Mouse (Mus musculus): Measurements from ENCODE around the gene Ccna2. TPM values are rescaled to one million over a fixed set of nuclear protein-coding genes. Genes with fewer than 3 reads are reported as not detected.
A peak's percentile ranks its signal among the peaks of the same experiment; 100 is the strongest.
"Not testable (repeated sequence)": the region's sequence is repeated elsewhere in the genome, so short reads cannot be mapped to it uniquely, and the experiment has no call there.

Gene Ccna2
- polyA plus RNA-seq (2012), result 32.0 and 52.0 TPM in 2 replicates

DNA sequence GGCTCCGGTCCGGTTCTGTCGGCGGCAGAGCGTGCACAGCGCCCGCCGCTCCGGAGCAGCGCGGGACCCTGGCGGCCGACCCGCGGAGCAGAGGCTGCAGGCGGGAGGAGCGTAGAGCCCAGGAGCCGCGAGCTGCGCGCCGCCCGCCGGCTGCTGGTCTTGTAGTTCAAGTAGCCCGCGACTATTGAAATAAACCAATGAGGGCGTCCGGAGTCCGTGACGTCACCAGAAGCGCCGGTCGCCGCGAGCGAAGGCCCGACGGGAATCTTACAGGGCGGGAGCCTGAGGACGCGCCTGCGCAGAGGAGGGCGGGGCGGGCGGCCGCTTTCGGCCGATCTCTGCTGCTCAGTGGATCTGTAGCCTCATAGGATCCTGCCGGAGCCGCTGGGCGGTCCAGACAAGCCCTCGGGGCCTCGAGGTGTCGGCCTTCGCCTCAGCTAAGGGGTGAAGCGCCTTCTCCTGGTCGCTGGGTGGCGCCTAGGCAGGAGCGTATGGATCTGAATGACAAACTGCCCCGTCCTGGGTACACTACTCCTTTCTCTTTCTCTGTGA is at the start of gene Ccna2:
Gene Ccna2 (minus strand): TSS at position 324 of the 552 bp plus-strand sequence.
- Histone ChIP-seq H3K4me1 (ENCODE audit: control insufficient read depth) (peaks cover 33% of the 10 kb centered on the region), H3K4me3 (replicated peaks) (peak within 1 kb of the TSS; percentile 100), H3K9me3 (ENCODE audit: control insufficient read depth, low read length) (no peaks in the 10 kb centered on the region), H3K36me3 (ENCODE audit: control insufficient read depth) (peaks cover 45% of the 10 kb centered on the region), H3K27me3 (ENCODE audit: control insufficient read depth) (0 out of 2 replicates have a peak, but pooled peaks cover 2% of the 10 kb centered on the region)
- TF ChIP-seq GATA1 (IDR thresholded peaks at IDR 0.05; ENCODE audit: low read length) (no peak), TAL1 (IDR thresholded peaks at IDR 0.05; ENCODE audit: low read length) (no peak)

GRCm38 (mm10) chr3:36618181-36618580 is 46.2 kb upstream of the Ccna2 start:
- Histone ChIP-seq H3K9me3 (ENCODE audit: control insufficient read depth, low read length) (no peaks in the 10 kb centered on the region), H3K4me1 (ENCODE audit: control insufficient read depth) (peaks cover 5% of the 10 kb centered on the region), H3K36me3 (ENCODE audit: control insufficient read depth) (no peaks in the 10 kb centered on the region), H3K4me3 (replicated peaks) (no peak overlapping the region), H3K27me3 (ENCODE audit: control insufficient read depth) (no peaks in the 10 kb centered on the region)
- no peak for TF ChIP-seq TAL1 (IDR thresholded peaks at IDR 0.05; ENCODE audit: low read length)
- TF ChIP-seq GATA1 (IDR thresholded peaks at IDR 0.05; ENCODE audit: low read length), result no peak

DNA sequence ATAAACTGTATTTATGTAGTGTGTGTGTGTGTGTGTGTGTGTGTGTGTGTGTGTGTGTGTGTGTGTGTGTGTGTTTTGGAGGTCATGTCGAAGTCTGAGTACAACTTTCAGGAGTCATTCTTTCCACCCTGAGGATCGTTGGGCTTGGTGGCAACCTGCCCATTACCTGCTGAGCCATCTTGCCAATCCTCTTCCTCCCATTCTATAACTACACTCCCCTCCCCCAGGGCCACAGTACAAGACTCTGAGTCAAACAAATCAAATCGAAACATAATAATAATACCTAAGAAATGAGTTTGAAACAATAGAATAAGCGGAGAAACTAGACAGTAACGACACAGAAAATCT is 41.9 kb upstream of the Ccna2 start:
- no peaks in the 10 kb centered on the region for H3K9me3 ChIP-seq (ENCODE audit: control insufficient read depth, low read length)
- H3K36me3 ChIP-seq (ENCODE audit: control insufficient read depth), result no peaks in the 10 kb centered on the region
- no peaks in the 10 kb centered on the region for H3K27me3 ChIP-seq (ENCODE audit: control insufficient read depth)
- H3K4me3 ChIP-seq (replicated peaks), result no peak overlapping the region
- H3K4me1 ChIP-seq (ENCODE audit: control insufficient read depth), result peaks cover 15% of the 10 kb centered on the region
- TF ChIP-seq GATA1 (IDR thresholded peaks at IDR 0.05; ENCODE audit: low read length) (no peak), TAL1 (IDR thresholded peaks at IDR 0.05; ENCODE audit: low read length) (no peak)

DNA sequence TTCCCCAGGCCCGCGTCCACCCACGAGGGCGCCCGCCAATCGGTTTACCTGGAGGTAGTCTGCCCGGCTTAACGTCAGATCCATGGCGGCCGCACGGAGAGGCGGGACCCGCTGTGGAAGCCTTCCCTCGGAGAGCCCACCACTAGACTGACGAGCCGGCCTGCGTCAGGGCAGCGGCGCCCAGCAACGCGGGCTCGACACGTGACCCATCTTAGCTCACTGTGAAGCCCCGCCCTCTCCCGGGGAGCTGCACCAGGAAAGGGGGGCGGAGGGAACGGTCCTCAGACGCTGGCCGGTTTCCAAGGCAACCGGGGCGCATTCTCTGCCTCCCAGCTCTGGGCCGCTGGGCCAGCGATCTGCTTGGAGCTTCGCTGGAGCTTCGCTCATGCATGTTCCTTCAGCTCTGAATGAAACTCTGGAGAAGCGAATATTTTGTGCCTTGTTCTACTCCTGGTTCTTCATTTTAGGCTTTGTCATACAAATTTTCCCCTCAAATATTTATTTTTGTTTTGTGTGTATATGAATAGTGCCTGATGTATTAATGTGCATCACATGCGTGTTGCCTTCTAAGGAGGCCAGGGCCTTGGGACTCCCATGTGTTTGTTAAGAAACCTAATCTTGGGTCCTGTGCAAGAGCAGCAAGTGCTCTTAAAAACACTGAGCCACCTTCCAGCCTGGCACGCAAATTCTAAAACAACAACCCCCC is 41.4 kb upstream of the Ccna2 start, which contains the start of gene Bbs7:
Gene Bbs7 (minus strand): TSS at position 276 of the 706 bp plus-strand sequence.
- peak within 1 kb of the TSS; percentile 73 for H3K4me3 ChIP-seq (replicated peaks)
- TF ChIP-seq TAL1 (IDR thresholded peaks at IDR 0.05; ENCODE audit: low read length) (no peak), GATA1 (IDR thresholded peaks at IDR 0.05; ENCODE audit: low read length) (no peak)
- H3K9me3 ChIP-seq (ENCODE audit: control insufficient read depth, low read length), result no peaks in the 10 kb centered on the region
- peaks cover 15% of the 10 kb centered on the region for H3K4me1 ChIP-seq (ENCODE audit: control insufficient read depth)
- no peaks in the 10 kb centered on the region for H3K27me3 ChIP-seq (ENCODE audit: control insufficient read depth)
- H3K36me3 ChIP-seq (ENCODE audit: control insufficient read depth), result no peaks in the 10 kb centered on the region

- Histone ChIP-seq H3K9me3 (ENCODE audit: control insufficient read depth, low read length) (no peaks in the 10 kb centered on the region), H3K4me3 (replicated peaks) (peak overlapping the region; percentile 73), H3K36me3 (ENCODE audit: control insufficient read depth) (no peaks in the 10 kb centered on the region), H3K4me1 (ENCODE audit: control insufficient read depth) (peaks cover 15% of the 10 kb centered on the region), H3K27me3 (ENCODE audit: control insufficient read depth) (no peaks in the 10 kb centered on the region)
- TF ChIP-seq GATA1 (IDR thresholded peaks at IDR 0.05; ENCODE audit: low read length) (no peak), TAL1 (IDR thresholded peaks at IDR 0.05; ENCODE audit: low read length) (no peak)
Observed at GRCm38 (mm10) chr3:36612687-36613086, 40.7 kb upstream of the Ccna2 start.

DNA sequence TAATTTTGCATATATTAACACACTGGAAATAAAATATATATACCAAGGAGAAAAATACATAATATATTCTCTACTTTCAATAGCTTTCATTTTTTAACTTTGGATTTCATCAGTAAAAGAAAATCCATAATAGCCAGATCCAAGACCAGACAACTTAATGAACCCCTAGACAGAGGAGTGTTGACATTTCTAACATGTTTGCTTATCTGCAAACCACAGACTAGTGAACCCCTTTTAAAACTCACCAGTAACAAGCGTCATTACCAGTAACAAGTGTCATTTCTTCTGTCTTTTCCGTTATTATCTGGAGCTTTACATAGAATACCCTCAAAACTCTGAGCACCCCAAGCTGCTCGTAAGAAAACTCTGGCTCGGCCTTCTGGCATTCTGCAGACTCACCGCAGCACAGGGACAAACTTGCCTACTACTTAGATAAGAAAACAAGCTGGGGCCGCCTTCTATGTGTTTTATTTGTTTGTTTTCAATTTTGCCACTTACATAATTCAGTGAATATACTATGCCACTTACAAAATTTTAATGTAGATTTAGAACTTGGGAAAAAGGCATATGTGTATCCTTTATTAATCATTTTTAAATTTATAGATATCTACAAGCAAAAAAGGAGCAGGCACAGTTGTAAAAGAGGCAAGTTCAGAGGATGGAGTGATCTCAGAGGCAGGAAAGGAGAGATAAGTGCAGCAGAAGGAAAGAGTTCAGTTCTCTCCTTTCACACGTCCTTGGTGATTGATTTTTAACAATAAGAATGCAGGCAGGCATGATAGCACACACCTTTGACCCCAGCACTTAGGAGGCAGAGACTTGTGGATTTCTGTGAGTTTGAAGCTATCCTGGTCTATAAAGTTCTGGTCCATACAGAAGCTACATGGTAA is 34.2 kb upstream of the Ccna2 start:
- H3K9me3 ChIP-seq (ENCODE audit: control insufficient read depth, low read length), result no peaks in the 10 kb centered on the region
- H3K27me3 ChIP-seq (ENCODE audit: control insufficient read depth), result no peaks in the 10 kb centered on the region
- no peaks in the 10 kb centered on the region for H3K36me3 ChIP-seq (ENCODE audit: control insufficient read depth)
- peaks cover 17% of the 10 kb centered on the region for H3K4me1 ChIP-seq (ENCODE audit: control insufficient read depth)
- TF ChIP-seq TAL1 (IDR thresholded peaks at IDR 0.05; ENCODE audit: low read length), result no peak
- TF ChIP-seq GATA1 (IDR thresholded peaks at IDR 0.05; ENCODE audit: low read length), result no peak
- H3K4me3 ChIP-seq (replicated peaks), result peak overlapping the region; percentile 34

GRCm38 (mm10) chr3:36599773-36600172 is 27.8 kb upstream of the Ccna2 start:
- not testable (repeated sequence) for H3K9me3 ChIP-seq (ENCODE audit: control insufficient read depth, low read length); H3K27me3 ChIP-seq (ENCODE audit: control insufficient read depth); H3K36me3 ChIP-seq (ENCODE audit: control insufficient read depth); H3K4me1 ChIP-seq (ENCODE audit: control insufficient read depth); H3K4me3 ChIP-seq (replicated peaks)

GRCm38 (mm10) chr3:36598811-36599210 is 26.9 kb upstream of the Ccna2 start:
- H3K9me3 ChIP-seq (ENCODE audit: control insufficient read depth, low read length), result no peaks in the 10 kb centered on the region
- TF ChIP-seq GATA1 (IDR thresholded peaks at IDR 0.05; ENCODE audit: low read length), result no peak
- no peak for TF ChIP-seq TAL1 (IDR thresholded peaks at IDR 0.05; ENCODE audit: low read length)

DNA sequence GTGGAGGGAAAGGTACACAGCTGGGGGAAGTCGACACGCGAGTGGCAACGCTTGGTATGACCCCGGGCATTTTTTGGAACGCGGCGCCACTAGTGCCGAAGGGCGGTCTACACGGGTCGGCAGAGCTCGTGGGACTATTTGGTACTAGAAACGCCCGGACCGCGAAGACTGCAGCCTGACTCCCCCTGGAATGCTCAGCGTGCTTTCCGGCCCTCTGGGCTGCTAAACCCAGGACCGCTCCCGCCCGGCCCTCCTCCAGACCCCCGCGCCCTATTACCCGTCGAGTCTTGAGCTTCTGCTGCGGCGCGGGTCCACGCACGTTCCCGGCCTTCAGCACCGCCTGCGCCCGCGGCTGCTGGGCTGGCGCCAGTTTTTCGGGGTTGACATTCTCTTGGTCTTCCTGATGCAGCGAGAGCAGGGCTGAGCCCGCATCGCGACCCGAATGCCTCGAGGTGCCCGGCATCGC is 556 bp downstream of the Ccna2 start:
- TF ChIP-seq TAL1 (IDR thresholded peaks at IDR 0.05; ENCODE audit: low read length) (no peak), GATA1 (IDR thresholded peaks at IDR 0.05; ENCODE audit: low read length) (no peak)
- Histone ChIP-seq H3K9me3 (ENCODE audit: control insufficient read depth, low read length) (no peaks in the 10 kb centered on the region), H3K4me1 (ENCODE audit: control insufficient read depth) (peaks cover 38% of the 10 kb centered on the region), H3K27me3 (ENCODE audit: control insufficient read depth) (0 out of 2 replicates have a peak, but pooled peaks cover 2% of the 10 kb centered on the region), H3K36me3 (ENCODE audit: control insufficient read depth) (peaks cover 51% of the 10 kb centered on the region), H3K4me3 (replicated peaks) (peak overlapping the region; percentile 100)

More at GRCm38 (mm10) chr3:36598811-36599210, 26.9 kb upstream of the Ccna2 start:
- no peak overlapping the region for H3K4me3 ChIP-seq (replicated peaks)
- no peaks in the 10 kb centered on the region for H3K27me3 ChIP-seq (ENCODE audit: control insufficient read depth)
- no peaks in the 10 kb centered on the region for H3K4me1 ChIP-seq (ENCODE audit: control insufficient read depth)
- H3K36me3 ChIP-seq (ENCODE audit: control insufficient read depth), result no peaks in the 10 kb centered on the region

Data from erythroblast, embryonic 14.5 days (primary cell).